Mouse (Mus musculus) intestine, embryonic 15.5 days (tissue): ENCODE results near the gene 9130008F23Rik. TPM values are rescaled to one million over a fixed set of nuclear protein-coding genes. Genes with fewer than 3 reads are reported as not detected.
A peak's percentile ranks its signal among the peaks of the same experiment; 100 is the strongest.

Experiments used
- ATAC-seq: fragments of 200-750 bp; cut with Nextera tagmentation; 2 replicates; pipeline ENCODE4 v1.8.0; 2017; ENCODE audit warnings: moderate TSS enrichment, moderate library complexity
- H3K27ac ChIP-seq: fragments of 300-500 bp; sonication (generic); 2 replicates; pipeline ENCODE4 v1.5.1; 2015; ENCODE audit warnings: mild to moderate bottlenecking, inconsistent platforms
- H3K27me3 ChIP-seq: fragments of 300-500 bp; sonication (generic); replicated peaks from 2 replicates; pipeline ENCODE4 v1.6.1; 2015; ENCODE audit warnings: inconsistent platforms
- H3K36me3 ChIP-seq: fragments of 300-500 bp; sonication (generic); 2 replicates; pipeline ENCODE4 v1.6.1; 2015; ENCODE audit warnings: inconsistent platforms
- H3K4me1 ChIP-seq: fragments of 300-500 bp; sonication (generic); replicated peaks from 2 replicates; pipeline ENCODE4 v1.6.1; 2015; ENCODE audit warnings: inconsistent platforms
- H3K4me2 ChIP-seq: fragments of 300-500 bp; sonication (generic); replicated peaks from 2 replicates; pipeline ENCODE4 v1.6.1; 2015; ENCODE audit warnings: mild to moderate bottlenecking, inconsistent platforms
- H3K4me3 ChIP-seq: fragments of 300-500 bp; sonication (generic); replicated peaks from 2 replicates; pipeline ENCODE4 v1.5.1; 2015; ENCODE audit warnings: inconsistent platforms
- H3K9ac ChIP-seq: fragments of 300-500 bp; sonication (generic); 2 replicates; pipeline ENCODE4 v1.6.1; 2015; ENCODE audit warnings: inconsistent platforms
- H3K9me3 ChIP-seq: fragments of 300-500 bp; sonication (generic); 2 replicates; pipeline ENCODE4 v1.6.1; 2016; ENCODE audit warnings: inconsistent platforms
- WGBS: fragments of 180-500 bp; shearing (Covaris S2); methylation state at CpG from one replicate; pipeline ENCODE4 v1.1.7; 2015; 5-methylcytosine and 5-hydroxymethylcytosine counted together
- polyA plus RNA-seq: library from polyadenylated mRNA; unstranded; fragments of >200 nt; fragmentation: Nextera tagmentation; extraction: Ambion mirVana; gene quantifications from 2 replicates; pipeline ENCODE4 v1.2.1, GENCODE M21; 2015

9130008F23Rik gene
- polyA plus RNA-seq, 1 experiment from 2014 or later, result 4.4 TPM

- Histone ChIP-seq H3K4me3 (peak overlapping the region; percentile 66), H3K27ac (no peak overlapping the region)
- 32% methylated on average over 3 of the region's 3 CpGs for WGBS
Observed at GRCm38 (mm10) chr17:40877741-40878140, 2.6 kb downstream of the 9130008F23Rik start.

GRCm38 (mm10) chr17:40875568-40875967 lies 4.8 kb downstream of the 9130008F23Rik start:
- Histone ChIP-seq H3K4me3 (no peak overlapping the region), H3K9ac (no peak overlapping the region), H3K36me3 (no peaks in the 10 kb centered on the region), H3K4me2 (no peak overlapping the region), H3K9me3 (no peaks in the 10 kb centered on the region), H3K27me3 (no peaks in the 10 kb centered on the region), H3K27ac (no peak overlapping the region), H3K4me1 (no peaks in the 10 kb centered on the region)
- WGBS, result 74% methylated on average over 1 of the region's 1 CpGs
- no peak for ATAC-seq

More at GRCm38 (mm10) chr17:40877741-40878140, 2.6 kb downstream of the 9130008F23Rik start:
- Histone ChIP-seq H3K9me3 (no peaks in the 10 kb centered on the region), H3K9ac (no peak overlapping the region), H3K36me3 (no peaks in the 10 kb centered on the region), H3K27me3 (no peaks in the 10 kb centered on the region), H3K4me1 (no peaks in the 10 kb centered on the region), H3K4me2 (peak overlapping the region; percentile 84)
- no peak for ATAC-seq

GRCm38 (mm10) chr17:40874701-40875100 lies 5.7 kb downstream of the 9130008F23Rik start:
- 75% methylated on average over 3 of the region's 3 CpGs for WGBS
- Histone ChIP-seq H3K9ac (no peak overlapping the region), H3K4me1 (no peaks in the 10 kb centered on the region), H3K4me2 (no peak overlapping the region), H3K27me3 (no peaks in the 10 kb centered on the region), H3K4me3 (no peak overlapping the region), H3K27ac (no peak overlapping the region), H3K9me3 (no peaks in the 10 kb centered on the region), H3K36me3 (no peaks in the 10 kb centered on the region)
- no peak for ATAC-seq

- Histone ChIP-seq H3K27ac (no peak overlapping the region), H3K4me1 (no peaks in the 10 kb centered on the region), H3K4me3 (no peak overlapping the region), H3K36me3 (no peaks in the 10 kb centered on the region), H3K27me3 (no peaks in the 10 kb centered on the region), H3K9me3 (no peaks in the 10 kb centered on the region), H3K4me2 (no peak overlapping the region), H3K9ac (no peak overlapping the region)
- 11% methylated on average over 2 of the region's 2 CpGs for WGBS
- peak; percentile 92 for ATAC-seq
Observed at GRCm38 (mm10) chr17:40873582-40874011, 6.8 kb downstream of the 9130008F23Rik start.

- WGBS, result 90% methylated on average over 6 of the region's 6 CpGs
Observed at GRCm38 (mm10) chr17:40872626-40873025, 7.7 kb downstream of the 9130008F23Rik start.

GRCm38 (mm10) chr17:40868952-40869747 lies 11.2 kb downstream of the 9130008F23Rik start:
- Histone ChIP-seq H3K27me3 (no peaks in the 10 kb centered on the region), H3K9ac (no peak overlapping the region), H3K4me3 (no peak overlapping the region), H3K4me1 (no peaks in the 10 kb centered on the region), H3K9me3 (no peaks in the 10 kb centered on the region), H3K36me3 (no peaks in the 10 kb centered on the region), H3K4me2 (no peak overlapping the region), H3K27ac (no peak overlapping the region)
- peak; percentile 68 for ATAC-seq
- 45% methylated on average over 10 of the region's 10 CpGs for WGBS

More at GRCm38 (mm10) chr17:40872626-40873025, 7.7 kb downstream of the 9130008F23Rik start:
- no peak overlapping the region for H3K4me3 ChIP-seq
- no peak overlapping the region for H3K9ac ChIP-seq
- no peaks in the 10 kb centered on the region for H3K36me3 ChIP-seq
- H3K27me3 ChIP-seq, result no peaks in the 10 kb centered on the region
- no peak for ATAC-seq
- H3K9me3 ChIP-seq, result no peaks in the 10 kb centered on the region
- H3K27ac ChIP-seq, result no peak overlapping the region
- H3K4me1 ChIP-seq, result no peaks in the 10 kb centered on the region
- no peak overlapping the region for H3K4me2 ChIP-seq

GRCm38 (mm10) chr17:40855065-40855464 lies 25.3 kb downstream of the 9130008F23Rik start:
- H3K27me3 ChIP-seq, result no peaks in the 10 kb centered on the region
- H3K4me3 ChIP-seq, result no peak overlapping the region
- H3K4me2 ChIP-seq, result no peak overlapping the region
- H3K9me3 ChIP-seq, result no peaks in the 10 kb centered on the region
- no peak overlapping the region for H3K9ac ChIP-seq
- H3K27ac ChIP-seq, result no peak overlapping the region
- no peaks in the 10 kb centered on the region for H3K4me1 ChIP-seq
- no peak for ATAC-seq
- no peaks in the 10 kb centered on the region for H3K36me3 ChIP-seq

- H3K4me3 ChIP-seq, result no peak overlapping the region
- H3K27ac ChIP-seq, result no peak overlapping the region
- no peaks in the 10 kb centered on the region for H3K27me3 ChIP-seq
- no peaks in the 10 kb centered on the region for H3K4me1 ChIP-seq
- no peak overlapping the region for H3K4me2 ChIP-seq
- ATAC-seq, result peak; percentile 76
- no peaks in the 10 kb centered on the region for H3K36me3 ChIP-seq
- H3K9me3 ChIP-seq, result no peaks in the 10 kb centered on the region
- H3K9ac ChIP-seq, result no peak overlapping the region
Observed at GRCm38 (mm10) chr17:40837308-40837707, 43.1 kb downstream of the 9130008F23Rik start.

- ATAC-seq, result no peak
- Histone ChIP-seq H3K27me3 (no peaks in the 10 kb centered on the region), H3K27ac (no peak overlapping the region), H3K4me3 (no peak overlapping the region), H3K9me3 (no peaks in the 10 kb centered on the region), H3K9ac (no peak overlapping the region), H3K4me1 (no peaks in the 10 kb centered on the region), H3K4me2 (no peak overlapping the region), H3K36me3 (no peaks in the 10 kb centered on the region)
- 48% methylated on average over 2 of the region's 2 CpGs for WGBS
Observed at GRCm38 (mm10) chr17:40831870-40832269, 48.5 kb downstream of the 9130008F23Rik start.

Other genes starting within 250 kb of the 9130008F23Rik start
- not detected in 2 replicates for gene Esp3, start 248.5 kb downstream of the 9130008F23Rik start, polyA plus RNA-seq
- not detected in 2 replicates for gene Esp1, start 153.4 kb downstream of the 9130008F23Rik start, polyA plus RNA-seq
- gene Crisp2, start 73.6 kb downstream of the 9130008F23Rik start, polyA plus RNA-seq, result not detected in 2 replicates
- gene Rhag, start 69.4 kb downstream of the 9130008F23Rik start, polyA plus RNA-seq, result 3.3 and 3.6 TPM in 2 replicates
- gene Glyatl3, start 33.8 kb upstream of the 9130008F23Rik start, polyA plus RNA-seq, result not detected in 2 replicates
- gene Mut, start 54.1 kb upstream of the 9130008F23Rik start, polyA plus RNA-seq, result 42.9 and 44.0 TPM in 2 replicates
- 19.2 and 21.0 TPM in 2 replicates for gene Cenpq, start 54.5 kb upstream of the 9130008F23Rik start, polyA plus RNA-seq